ENCODE assay signal across 16 mouse cellular contexts in the genomic region with DNA sequence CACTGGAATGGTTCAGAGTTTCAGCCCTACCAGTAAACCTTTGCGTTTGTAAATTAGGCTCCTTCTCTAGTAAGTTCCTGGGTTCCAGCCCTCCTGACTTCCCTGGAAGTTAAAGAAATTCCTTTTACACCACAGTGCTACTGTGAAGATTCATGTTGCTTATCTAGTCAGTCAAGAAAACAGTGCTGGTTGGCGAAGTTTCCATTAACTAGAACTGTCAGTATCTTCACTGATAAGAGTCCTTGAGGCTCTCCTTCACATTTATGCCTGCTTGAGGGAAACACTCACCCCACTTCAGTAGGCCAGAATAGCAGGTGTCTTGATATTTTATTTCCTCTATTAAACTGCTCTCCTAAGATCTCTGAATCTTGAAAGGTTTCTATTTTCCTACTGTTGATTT.
"Had no signal": no experiment of that assay in that cellular context is flagged by ENCODE, and none has a peak within 500 bp of the region (broad histone marks: within the 10 kb centered on the region; RNA-seq: fewer than 3 reads in every experiment).

No protein-coding gene starts in this region.

- DNase-seq: retina, postnatal 1 day; right cerebral cortex, adult 18-20 months; right cerebral cortex, postnatal 14 days; right cerebral cortex, postnatal 25 days; right cerebral cortex, postnatal 4 days; spleen, adult 18-20 months; thymus, adult 18-20 months; thymus, adult 2 months; thymus, postnatal 14 days; thymus, postnatal 25 days; thymus, postnatal 36 days; thymus, postnatal 4 days had no signal

- H3K4me3 ChIP-seq: neural tube, embryonic 13.5 days; neural tube, embryonic 15.5 days; stomach, embryonic 15.5 days had no signal

- H3K4me1 ChIP-seq: neural tube, embryonic 13.5 days; neural tube, embryonic 15.5 days; stomach, embryonic 15.5 days had no signal

- H3K9me3 ChIP-seq: neural tube, embryonic 13.5 days; neural tube, embryonic 15.5 days; stomach, embryonic 15.5 days had no signal

- H3K36me3 ChIP-seq: neural tube, embryonic 13.5 days; neural tube, embryonic 15.5 days; stomach, embryonic 15.5 days had no signal

- H3K9ac ChIP-seq: neural tube, embryonic 13.5 days; neural tube, embryonic 15.5 days; stomach, embryonic 15.5 days had no signal

- H3K27ac ChIP-seq: neural tube, embryonic 13.5 days; neural tube, embryonic 15.5 days; stomach, embryonic 15.5 days; stomach, postnatal 0 days had no signal

- H3K27me3 ChIP-seq: neural tube, embryonic 13.5 days; neural tube, embryonic 15.5 days; stomach, embryonic 15.5 days had no signal
